12 mouse cellular contexts compared by ENCODE assay signal in the genomic region with DNA sequence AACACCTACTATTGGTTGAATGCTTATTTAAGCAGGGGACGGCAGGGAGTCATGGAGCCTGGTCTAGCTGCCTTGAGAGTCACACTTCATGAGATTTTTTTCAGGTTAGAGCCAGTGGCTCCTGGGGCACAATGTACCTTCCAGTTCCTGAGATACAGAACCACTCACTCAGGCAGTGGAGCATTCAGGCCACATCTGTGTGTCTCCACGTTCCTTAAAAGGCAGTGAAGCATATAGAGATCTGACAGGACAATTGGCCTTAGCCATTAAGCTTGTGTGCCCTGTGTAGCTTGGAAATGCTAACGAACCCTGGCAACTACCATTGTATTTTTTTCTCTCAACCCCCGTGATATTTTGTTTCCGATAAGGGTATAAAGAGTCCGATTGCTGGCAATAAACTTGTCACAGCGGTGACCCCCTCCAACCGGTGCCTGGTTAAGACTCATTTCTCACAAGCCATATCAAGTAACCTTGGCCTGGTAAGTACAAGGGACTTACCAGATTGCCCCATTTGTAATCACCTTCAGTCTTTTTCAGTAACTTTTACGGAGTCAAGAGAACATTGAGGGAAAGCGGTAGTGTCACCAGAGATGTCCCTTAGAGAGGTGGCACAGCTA.
"Had no signal": no experiment of that assay in that cellular context is flagged by ENCODE, and none has a peak within 500 bp of the region (broad histone marks: within the 10 kb centered on the region; RNA-seq: fewer than 3 reads in every experiment).

No protein-coding gene starts in this region.

- H3K9ac ChIP-seq: hindbrain, embryonic 15.5 days; limb, embryonic 13.5 days; liver, embryonic 13.5 days; midbrain, embryonic 13.5 days; neural tube, embryonic 15.5 days had no signal

- DNase-seq: left cerebral cortex, postnatal 4 days; liver, embryonic 13.5 days; lung, adult 18-20 months; right cerebral cortex, postnatal 4 days; spleen, adult 18-20 months; thymus, adult 2 months; thymus, postnatal 25 days had no signal

- H3K27ac ChIP-seq: hindbrain, embryonic 15.5 days; limb, embryonic 13.5 days; liver, embryonic 13.5 days; midbrain, embryonic 13.5 days; neural tube, embryonic 15.5 days had no signal

- H3K36me3 ChIP-seq: hindbrain, embryonic 15.5 days; limb, embryonic 13.5 days; liver, embryonic 13.5 days; midbrain, embryonic 13.5 days; neural tube, embryonic 15.5 days had no signal

- H3K4me3 ChIP-seq: hindbrain, embryonic 15.5 days; limb, embryonic 13.5 days; liver, embryonic 13.5 days; midbrain, embryonic 13.5 days; myocyte; neural tube, embryonic 15.5 days had no signal

- H3K4me2 ChIP-seq: hindbrain, embryonic 15.5 days; limb, embryonic 13.5 days; liver, embryonic 13.5 days; midbrain, embryonic 13.5 days; neural tube, embryonic 15.5 days had no signal

- H3K9me3 ChIP-seq: hindbrain, embryonic 15.5 days; limb, embryonic 13.5 days; liver, embryonic 13.5 days; midbrain, embryonic 13.5 days; neural tube, embryonic 15.5 days had no signal

- H3K4me1 ChIP-seq: hindbrain, embryonic 15.5 days; midbrain, embryonic 13.5 days; neural tube, embryonic 15.5 days had no signal

- ATAC-seq: midbrain, embryonic 13.5 days had no signal
